Mouse (Mus musculus) heart, embryonic 10.5 days (tissue): ENCODE results near the gene Cpt2. TPM values are rescaled to one million over a fixed set of nuclear protein-coding genes. Genes with fewer than 3 reads are reported as not detected.

Source experiments
- polyA plus RNA-seq: library from polyadenylated mRNA; unstranded; fragments of >200 nt; fragmentation: Nextera tagmentation; extraction: Ambion mirVana; gene quantifications from 2 replicates; pipeline ENCODE4 v1.2.1, GENCODE M21; 2016

Cpt2 gene
- polyA plus RNA-seq, 1 experiment from 2014 or later: 50.6 TPM

Other genes with a start within 250 kb of the Cpt2 start
- gene Dmrtb1, start 239.4 kb downstream of the Cpt2 start, polyA plus RNA-seq: 0.14 and 0.25 TPM in 2 replicates
- gene Lrp8, start 121.3 kb downstream of the Cpt2 start, polyA plus RNA-seq: 1.8 and 2.6 TPM in 2 replicates
- gene Magoh, start 43.9 kb downstream of the Cpt2 start, polyA plus RNA-seq: 117 and 160 TPM in 2 replicates
- 94.4 and 102 TPM in 2 replicates for gene 0610037L13Rik, start 33.8 kb downstream of the Cpt2 start, polyA plus RNA-seq
- gene Slc1a7, start 44.7 kb upstream of the Cpt2 start, polyA plus RNA-seq: not detected in 2 replicates
- 0.21 and 0.48 TPM in 2 replicates for gene Podn, start 172.8 kb upstream of the Cpt2 start, polyA plus RNA-seq
- gene Scp2, start 221.4 kb upstream of the Cpt2 start, polyA plus RNA-seq: 179 and 191 TPM in 2 replicates
- gene Echdc2, start 241.8 kb upstream of the Cpt2 start, polyA plus RNA-seq: 15.3 and 19.2 TPM in 2 replicates